Comparison of ENCODE assay signal across 8 mouse cellular contexts in the genomic region with DNA sequence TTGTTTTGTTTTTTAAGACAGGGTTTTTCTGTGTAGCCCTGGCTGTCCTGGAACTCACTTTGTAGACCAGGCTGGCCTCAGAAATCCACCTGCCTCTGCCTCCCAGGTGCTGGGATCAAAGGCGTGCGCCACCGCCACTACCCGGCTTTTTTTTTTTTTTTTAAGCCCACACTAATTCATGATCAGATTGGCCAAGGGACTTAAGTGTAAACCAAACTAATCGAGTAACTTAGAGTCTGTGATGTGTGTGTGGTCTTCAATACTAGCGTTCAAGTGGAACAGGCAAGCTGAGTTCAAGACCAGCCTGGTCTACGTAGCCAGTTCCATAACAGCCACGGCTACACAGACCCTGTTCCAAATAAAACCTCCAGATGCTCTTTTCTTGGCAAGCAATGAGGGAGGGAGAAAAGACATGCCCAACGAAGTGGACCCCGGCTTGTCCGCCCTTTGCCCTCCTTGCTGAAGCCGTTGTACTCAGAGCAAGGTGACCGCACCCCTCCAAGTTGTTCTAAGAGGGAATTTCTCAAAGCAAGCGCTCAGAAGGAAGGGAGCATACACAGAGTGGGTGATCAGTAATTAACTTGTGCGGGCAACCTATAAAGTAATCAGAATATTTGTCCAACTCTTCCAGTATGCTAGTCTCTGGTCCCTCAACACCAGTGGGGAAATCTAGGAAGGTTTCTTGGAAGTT. TPM values are rescaled to one million over a fixed set of nuclear protein-coding genes. Genes with fewer than 3 reads are reported as not detected.
DNase-seq lines count a peak whose midpoint lies in the region; ATAC-seq and TF ChIP-seq lines count a peak whose summit lies in the region.

No protein-coding gene starts in this region.

- H3K9ac ChIP-seq in kidney, embryonic 14.5 days (ENCODE audit: low read depth, low read length) = peak overlapping the region; percentile 68

- peak overlapping the region; percentile 53 for H3K4me2 ChIP-seq in kidney, embryonic 14.5 days (replicated peaks; ENCODE audit: low read depth, low read length)

- 38% methylated on average over 15 of the region's 15 CpGs for WGBS in forebrain, embryonic 10.5 days
- WGBS in kidney, embryonic 14.5 days = 31% methylated on average over 15 of the region's 15 CpGs

- H3K27ac ChIP-seq in left cerebral cortex, adult 2 months = peak overlapping the region; percentile 62
- H3K27ac ChIP-seq in forebrain, embryonic 10.5 days = peak overlapping the region; percentile 90
- H3K27ac ChIP-seq in kidney, embryonic 14.5 days (ENCODE audit: low read depth, low read length) = peak overlapping the region; percentile 57

- no peak for TF ChIP-seq CTCF in left cerebral cortex, adult 2 months (IDR thresholded peaks at IDR 0.05)

- DNase-seq in left cerebral cortex, adult 2 months (ENCODE audit: extremely low spot score in 1 of 2, low spot score in 2 of 2) = no peak
- DNase-seq in left cerebral cortex, adult 18-20 months (ENCODE audit: low spot score in 2 of 2) = no peak
- DNase-seq in forebrain, embryonic 10.5 days (ENCODE audit: extremely low spot score, low spot score) = peak; percentile 32
- DNase-seq in lung, postnatal 25 days (ENCODE audit: low spot score) = peak; percentile 28
- no peak for DNase-seq in ovary, postnatal 10 days (ENCODE audit: low spot score)
- no peak for DNase-seq in urinary bladder, adult 2 months (ENCODE audit: low spot score)
- DNase-seq in urinary bladder, postnatal 14 days (ENCODE audit: low spot score) = no peak

- H3K9me3 ChIP-seq in forebrain, embryonic 10.5 days = no peaks in the 10 kb centered on the region
- no peaks in the 10 kb centered on the region for H3K9me3 ChIP-seq in kidney, embryonic 14.5 days (ENCODE audit: control insufficient read depth, low read length)

- H3K36me3 ChIP-seq in forebrain, embryonic 10.5 days (replicated peaks) = peaks cover 41% of the 10 kb centered on the region
- H3K36me3 ChIP-seq in kidney, embryonic 14.5 days (ENCODE audit: control insufficient read depth, insufficient read depth, low read length) = peaks cover 36% of the 10 kb centered on the region

- H3K4me1 ChIP-seq in forebrain, embryonic 10.5 days = peaks cover 29% of the 10 kb centered on the region
- peaks cover 17% of the 10 kb centered on the region; the same call in 1 of the 2 replicates for H3K4me1 ChIP-seq in kidney, embryonic 14.5 days (ENCODE audit: control insufficient read depth, insufficient read depth, low read length)

- H3K27me3 ChIP-seq in forebrain, embryonic 10.5 days (ENCODE audit: poor library complexity, severe bottlenecking) = no peaks in the 10 kb centered on the region
- H3K27me3 ChIP-seq in kidney, embryonic 14.5 days (ENCODE audit: control insufficient read depth, insufficient read depth, low read length) = no peaks in the 10 kb centered on the region

- peak; percentile 10 for ATAC-seq in kidney, embryonic 14.5 days (ENCODE audit: low FRiP score, low TSS enrichment)

- intact Hi-C loops in left cerebral cortex, adult 2 months (cut with DNase I) = loop anchor here (1.0 kb wide), 1 partner anchor 18 kb away; no protein-coding TSS in a partner anchor

- H3K4me3 ChIP-seq in left cerebral cortex, adult 2 months = peak overlapping the region; percentile 75
- peak overlapping the region; percentile 75 for H3K4me3 ChIP-seq in forebrain, embryonic 10.5 days
- H3K4me3 ChIP-seq in kidney, embryonic 14.5 days (ENCODE audit: low read length) = peak overlapping the region; percentile 63

RNA-seq across cellular contexts. Expression of a gene that starts 1.0 kb away (rescaled TPM):
- 1 to 10 TPM; 5.4 to 6.1 TPM for total RNA-seq in left cerebral cortex, adult 2 months (2021)
- total RNA-seq in left cerebral cortex, adult 18-20 months (2021) = 1 to 10 TPM; 6.7 to 6.8 TPM
- polyA plus RNA-seq in forebrain, embryonic 10.5 days (2016; fragmentation: Nextera tagmentation; extraction: Ambion mirVana) = 14.6 and 15.4 TPM in 2 replicates
- 12.2 and 12.6 TPM in 2 replicates for polyA plus RNA-seq in kidney, embryonic 14.5 days (2014; fragmentation: Nextera tagmentation; extraction: Ambion mirVana)
- 14.0 and 14.8 TPM in 2 replicates for polyA plus RNA-seq in urinary bladder, adult 2 months (2012; rRNA removed)

RNA-seq across cellular contexts. Expression of a gene that starts 12.7 kb away (rescaled TPM):
- 10 to 100 TPM in 1 of 2 experiments, 1 to 10 TPM in 1; 7.4 to 14.6 TPM for total RNA-seq in left cerebral cortex, adult 2 months (2021)
- total RNA-seq in left cerebral cortex, adult 18-20 months (2021) = 10 to 100 TPM in 1 of 2 experiments, 1 to 10 TPM in 1; 7.9 to 10.8 TPM
- polyA plus RNA-seq in forebrain, embryonic 10.5 days (2016; fragmentation: Nextera tagmentation; extraction: Ambion mirVana) = 3.3 and 4.1 TPM in 2 replicates
- polyA plus RNA-seq in kidney, embryonic 14.5 days (2014; fragmentation: Nextera tagmentation; extraction: Ambion mirVana) = 18.0 and 19.9 TPM in 2 replicates
- polyA plus RNA-seq in urinary bladder, adult 2 months (2012; rRNA removed) = 120 and 136 TPM in 2 replicates

RNA-seq across cellular contexts. Expression of a gene that starts 19.6 kb away (rescaled TPM):
- 10 to 100 TPM; 52.4 to 54.3 TPM for total RNA-seq in left cerebral cortex, adult 2 months (2021)
- total RNA-seq in left cerebral cortex, adult 18-20 months (2021) = 10 to 100 TPM; 48.4 to 59.5 TPM
- 72.9 and 76.6 TPM in 2 replicates for polyA plus RNA-seq in forebrain, embryonic 10.5 days (2016; fragmentation: Nextera tagmentation; extraction: Ambion mirVana)
- polyA plus RNA-seq in kidney, embryonic 14.5 days (2014; fragmentation: Nextera tagmentation; extraction: Ambion mirVana) = 67.3 and 74.0 TPM in 2 replicates
- 23.5 and 42.6 TPM in 2 replicates for polyA plus RNA-seq in urinary bladder, adult 2 months (2012; rRNA removed)

RNA-seq across cellular contexts. Expression of a gene that starts 28.0 kb away (rescaled TPM):
- 10 to 100 TPM; 77.0 to 79.0 TPM for total RNA-seq in left cerebral cortex, adult 2 months (2021)
- total RNA-seq in left cerebral cortex, adult 18-20 months (2021) = 10 to 100 TPM; 78.5 to 90.0 TPM
- polyA plus RNA-seq in forebrain, embryonic 10.5 days (2016; fragmentation: Nextera tagmentation; extraction: Ambion mirVana) = 286 and 298 TPM in 2 replicates
- 287 and 317 TPM in 2 replicates for polyA plus RNA-seq in kidney, embryonic 14.5 days (2014; fragmentation: Nextera tagmentation; extraction: Ambion mirVana)
- 88.8 and 98.9 TPM in 2 replicates for polyA plus RNA-seq in urinary bladder, adult 2 months (2012; rRNA removed)

RNA-seq across cellular contexts. Expression of a gene that starts 28.7 kb away (rescaled TPM):
- 100 to 1,000 TPM; 235 to 238 TPM for total RNA-seq in left cerebral cortex, adult 2 months (2021)
- 100 to 1,000 TPM; 226 to 235 TPM for total RNA-seq in left cerebral cortex, adult 18-20 months (2021)
- 37.5 and 40.9 TPM in 2 replicates for polyA plus RNA-seq in forebrain, embryonic 10.5 days (2016; fragmentation: Nextera tagmentation; extraction: Ambion mirVana)
- polyA plus RNA-seq in kidney, embryonic 14.5 days (2014; fragmentation: Nextera tagmentation; extraction: Ambion mirVana) = 32.0 and 45.0 TPM in 2 replicates
- 25.6 and 31.9 TPM in 2 replicates for polyA plus RNA-seq in urinary bladder, adult 2 months (2012; rRNA removed)

Comparison
In these comparisons a context has a peak if more than half of its experiments do, and no peak if none do; other contexts are left out.
1. DNase-seq: peak in forebrain, embryonic 10.5 days (single experiment) and lung, postnatal 25 days (single experiment); none in left cerebral cortex, adult 2 months (0 of 2), left cerebral cortex, adult 18-20 months (0 of 2), ovary, postnatal 10 days (single experiment), urinary bladder, adult 2 months (single experiment) and urinary bladder, postnatal 14 days (single experiment).
2. Peak in every context shown above with its lines, with median percentiles within 50 percentile points of each other: H3K27ac ChIP-seq and H3K4me3 ChIP-seq.